Mouse (Mus musculus) embryo, embryonic 11 days (tissue): ENCODE measurements around the gene 4930519P11Rik.

ENCODE experiments used
- DNase-seq: peaks from one replicate; pipeline ENCODE4 v3.0.0-alpha.2; 2015

Gene 4930519P11Rik

DNA sequence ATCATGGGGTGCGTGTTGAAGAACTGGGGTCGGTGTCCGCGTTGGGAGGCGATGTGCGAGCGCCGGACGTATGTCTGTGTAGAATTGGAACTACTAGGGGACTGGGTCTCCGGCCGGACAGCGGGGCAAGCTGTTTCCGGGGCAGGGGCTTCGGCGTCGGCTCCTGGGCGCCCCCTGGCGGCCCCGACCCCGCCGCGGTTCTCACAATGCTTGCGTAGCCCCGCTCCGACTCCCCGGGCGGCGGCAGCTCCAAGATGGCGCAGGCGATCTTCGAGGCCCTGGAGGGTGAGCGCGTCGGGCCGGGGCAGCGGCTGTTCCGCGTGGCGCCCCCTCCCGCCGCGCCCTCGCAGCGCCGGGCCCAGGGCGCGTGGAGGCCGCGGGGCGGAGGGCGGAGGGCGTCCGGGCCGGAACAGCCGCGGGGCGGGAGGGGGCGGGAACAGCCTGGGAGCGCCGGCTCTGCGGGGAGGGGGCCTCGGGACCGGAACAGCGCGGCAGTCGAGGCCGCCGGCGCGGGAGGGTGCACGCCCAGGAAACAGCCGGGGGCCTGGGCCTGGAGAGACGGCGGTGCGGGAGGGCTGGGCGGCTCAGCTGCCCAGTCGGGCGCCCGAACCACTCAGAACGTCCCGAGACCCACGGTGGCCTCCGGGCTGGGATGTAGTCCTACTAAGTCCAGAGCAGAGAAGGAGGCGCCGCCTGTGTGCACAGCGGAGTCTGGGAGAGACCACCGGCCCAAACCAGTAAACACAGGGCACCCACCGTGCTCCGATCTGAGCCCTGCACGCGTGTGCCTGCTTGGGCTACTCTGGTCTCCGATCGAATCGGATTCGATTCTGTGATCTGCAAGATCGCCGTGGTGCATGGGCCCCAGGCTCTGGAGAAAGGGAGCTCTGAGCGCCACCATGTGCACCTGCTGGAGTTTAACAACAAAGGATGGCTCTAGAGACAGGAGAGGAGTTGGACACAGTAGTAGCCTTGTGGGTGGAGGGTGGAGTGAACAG is at the start of gene 4930519P11Rik, which contains the start of gene Zfp341:
Gene 4930519P11Rik, minus strand, starts transcription at position 320 of the 998 bp plus-strand sequence.
Gene Zfp341, plus strand, starts transcription at position 180 of the 998 bp plus-strand sequence.
- DNase-seq, result peak; percentile 96

GRCm38 (mm10) chr2:154659531-154660074 is 46.4 kb upstream of the 4930519P11Rik start:
- no peak for DNase-seq

DNA sequence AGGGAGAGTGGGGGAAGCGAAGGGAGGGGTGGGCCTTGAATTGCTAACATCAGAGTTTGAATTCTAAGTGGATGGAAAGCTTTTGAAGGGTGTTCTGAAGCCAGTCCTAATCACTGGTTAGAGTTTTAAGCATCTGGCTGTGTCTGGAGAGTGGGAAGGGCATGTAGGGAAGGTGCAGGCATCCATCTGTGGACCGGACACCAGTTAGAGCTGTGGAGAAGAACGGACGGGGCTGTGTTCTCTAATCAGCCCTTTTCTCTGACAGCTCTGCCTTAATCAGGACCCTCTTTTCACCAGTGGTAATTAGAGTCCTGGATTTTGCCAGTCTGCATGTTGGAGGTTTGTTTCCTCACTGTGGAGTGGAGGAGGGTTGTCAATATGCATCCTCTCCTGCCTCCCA is 45.8 kb upstream of the 4930519P11Rik start:
- DNase-seq, result no peak

DNA sequence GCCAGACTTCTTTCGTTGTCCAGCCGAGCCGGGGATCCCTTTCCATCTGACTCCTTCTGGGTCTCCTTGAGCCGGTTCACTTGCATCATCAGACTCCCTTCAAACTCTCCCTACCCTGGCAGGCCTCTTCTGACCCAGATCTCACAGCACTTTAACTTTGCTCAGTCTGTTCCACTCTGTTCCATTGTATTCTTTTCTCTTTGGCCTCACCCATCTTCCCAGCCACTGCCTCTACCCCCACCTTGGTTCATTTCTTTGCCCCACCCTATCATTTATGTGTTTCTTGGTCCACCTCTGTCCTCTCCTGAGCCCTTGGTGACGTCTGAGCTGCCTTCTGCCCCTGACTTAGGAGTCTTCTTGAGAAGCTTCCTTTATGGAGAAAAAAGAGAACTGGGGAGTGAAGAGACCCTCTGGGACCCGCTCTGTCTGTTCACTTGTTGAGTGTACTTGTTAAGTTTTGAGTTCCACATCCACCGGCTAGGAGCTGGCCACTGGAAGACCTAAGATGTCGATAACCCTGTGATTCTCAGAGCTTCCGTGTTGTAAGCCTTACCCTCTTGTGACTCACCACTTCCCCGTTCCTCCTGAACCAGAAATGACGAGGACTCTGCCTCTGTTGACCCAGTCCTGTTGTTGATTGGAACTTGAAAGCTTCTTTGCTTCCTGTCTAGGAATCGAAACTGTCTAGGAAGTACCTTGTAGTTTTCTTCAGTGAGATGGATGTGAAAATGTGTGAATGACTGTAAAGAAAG is 44.4 kb upstream of the 4930519P11Rik start:
- no peak for DNase-seq

DNA sequence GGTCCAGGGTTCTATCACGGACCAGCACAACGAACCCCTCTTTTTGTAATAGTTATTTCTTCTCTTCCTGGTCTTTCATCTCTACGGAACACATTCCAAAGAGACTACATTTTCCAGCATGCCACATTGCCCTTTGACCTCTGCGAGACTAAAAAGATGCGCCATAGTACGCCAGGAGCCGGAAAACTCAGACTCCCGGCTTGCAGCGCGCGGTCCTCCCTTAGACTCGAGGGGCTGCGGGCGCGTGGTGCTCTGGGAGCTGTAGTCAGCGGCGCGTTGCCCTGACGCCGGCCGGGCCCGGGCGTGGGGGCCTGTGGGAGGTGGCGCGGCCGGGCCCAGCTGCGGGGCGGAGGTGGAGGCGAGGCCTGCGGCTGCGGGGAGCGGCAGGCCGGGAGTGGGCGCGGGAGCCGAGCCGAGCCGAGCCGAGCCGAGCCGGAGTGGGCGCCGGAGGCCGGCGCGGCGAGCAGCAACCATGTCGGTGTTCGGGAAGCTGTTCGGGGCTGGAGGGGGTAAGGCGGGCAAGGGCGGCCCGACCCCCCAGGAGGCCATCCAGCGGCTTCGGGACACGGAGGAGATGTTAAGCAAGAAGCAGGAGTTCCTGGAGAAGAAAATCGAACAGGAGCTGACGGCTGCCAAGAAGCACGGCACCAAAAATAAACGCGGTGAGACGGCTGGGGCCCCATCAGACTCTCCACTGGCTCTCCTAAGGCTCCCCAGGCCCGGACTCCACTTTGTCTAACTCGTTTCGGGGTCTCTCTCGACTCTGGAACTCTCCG is 43.7 kb upstream of the 4930519P11Rik start:
- DNase-seq, result peak; percentile 99

DNA sequence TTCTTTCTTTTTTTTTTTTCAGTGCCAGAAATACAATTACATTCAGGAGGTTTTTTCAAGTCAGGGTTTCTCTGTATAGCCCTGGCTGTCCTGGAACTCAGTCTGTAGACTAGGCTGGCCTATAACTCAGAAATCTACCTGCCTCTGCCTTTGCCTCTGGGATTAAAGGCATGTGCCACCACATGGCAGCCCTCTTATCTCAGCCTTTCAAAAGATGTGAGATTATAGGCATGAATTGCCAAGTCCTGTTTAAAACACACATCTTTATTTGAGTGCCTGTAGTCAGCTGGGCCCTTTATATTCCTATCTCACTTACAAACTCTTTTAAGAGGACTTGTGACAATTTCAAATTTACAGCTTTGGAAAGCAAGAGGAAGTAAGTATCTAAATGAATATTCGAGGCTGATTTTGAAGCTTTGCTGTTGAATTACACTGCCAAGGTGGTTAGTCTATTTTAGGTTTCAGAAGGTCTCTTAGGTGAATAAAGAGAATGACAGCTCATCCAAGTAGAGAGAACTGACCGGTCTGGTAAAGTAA is 42.7 kb upstream of the 4930519P11Rik start:
- DNase-seq, result no peak

GRCm38 (mm10) chr2:154654976-154655375 is 41.7 kb upstream of the 4930519P11Rik start:
- DNase-seq, result no peak

DNA sequence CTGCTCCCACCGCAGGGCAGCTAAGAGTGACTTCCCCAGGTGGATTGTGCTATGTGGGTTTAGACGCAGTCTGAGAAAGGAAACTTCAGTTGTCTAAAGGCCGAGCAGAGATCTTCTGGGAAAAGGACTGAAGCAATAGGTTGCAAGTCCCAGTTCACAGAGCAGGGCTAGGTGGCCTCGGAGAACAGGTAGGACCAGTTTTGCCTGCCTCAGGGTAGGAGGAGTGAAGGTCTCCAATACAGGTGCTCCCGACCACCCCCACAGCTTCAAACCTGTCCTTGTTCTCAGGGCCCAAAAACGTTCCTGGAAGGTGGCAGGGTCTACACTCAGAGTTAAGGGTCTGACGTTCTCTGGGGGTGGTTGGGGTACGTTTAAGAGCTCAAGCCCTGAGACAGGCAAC is 38.1 kb upstream of the 4930519P11Rik start, which contains the start of gene Chmp4b:
Gene Chmp4b, plus strand, starts transcription at position 343 of the 400 bp plus-strand sequence.
- DNase-seq, result peak; percentile 22

DNA sequence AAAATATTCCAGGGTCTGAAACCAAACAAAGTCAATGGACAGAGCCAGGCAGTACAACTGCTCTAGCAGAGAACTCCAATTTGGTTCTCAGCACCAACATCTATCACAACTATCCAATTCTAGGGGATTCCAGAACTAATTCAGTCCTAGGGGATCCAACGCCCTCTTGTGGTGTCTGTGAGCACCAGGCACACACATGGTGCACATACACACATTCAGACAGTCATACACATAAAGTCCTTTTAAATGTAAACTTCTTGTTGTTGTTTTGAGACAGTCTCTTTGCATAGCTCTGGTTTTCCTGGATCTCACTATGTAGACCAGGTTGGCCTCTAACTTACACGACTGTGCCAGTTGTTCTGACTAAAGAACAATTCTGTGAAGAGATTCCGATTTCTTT is 37.2 kb upstream of the 4930519P11Rik start:
- DNase-seq, result no peak

DNA sequence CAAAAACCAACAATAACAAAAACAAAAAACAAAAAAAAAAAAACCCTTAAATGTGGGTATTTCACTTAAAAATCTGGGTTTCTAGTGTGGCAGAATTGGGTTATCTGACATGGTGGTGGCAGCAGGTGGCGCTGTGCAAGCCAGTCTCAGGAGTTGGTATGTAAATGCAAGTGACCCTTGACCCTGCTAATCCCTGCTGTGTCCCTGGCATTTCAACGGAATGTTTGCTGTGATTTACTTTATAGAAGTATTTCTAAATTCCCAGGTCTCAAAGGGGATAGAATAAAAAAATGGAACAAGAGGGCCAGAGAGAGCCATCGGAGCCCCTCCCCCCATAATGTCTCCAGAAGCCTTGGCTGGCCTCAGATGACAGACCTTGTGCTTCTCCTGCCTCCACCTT is 34.8 kb upstream of the 4930519P11Rik start:
- peak; percentile 80 for DNase-seq

GRCm38 (mm10) chr2:154646634-154647033 is 33.4 kb upstream of the 4930519P11Rik start:
- peak; percentile 17 for DNase-seq

DNA sequence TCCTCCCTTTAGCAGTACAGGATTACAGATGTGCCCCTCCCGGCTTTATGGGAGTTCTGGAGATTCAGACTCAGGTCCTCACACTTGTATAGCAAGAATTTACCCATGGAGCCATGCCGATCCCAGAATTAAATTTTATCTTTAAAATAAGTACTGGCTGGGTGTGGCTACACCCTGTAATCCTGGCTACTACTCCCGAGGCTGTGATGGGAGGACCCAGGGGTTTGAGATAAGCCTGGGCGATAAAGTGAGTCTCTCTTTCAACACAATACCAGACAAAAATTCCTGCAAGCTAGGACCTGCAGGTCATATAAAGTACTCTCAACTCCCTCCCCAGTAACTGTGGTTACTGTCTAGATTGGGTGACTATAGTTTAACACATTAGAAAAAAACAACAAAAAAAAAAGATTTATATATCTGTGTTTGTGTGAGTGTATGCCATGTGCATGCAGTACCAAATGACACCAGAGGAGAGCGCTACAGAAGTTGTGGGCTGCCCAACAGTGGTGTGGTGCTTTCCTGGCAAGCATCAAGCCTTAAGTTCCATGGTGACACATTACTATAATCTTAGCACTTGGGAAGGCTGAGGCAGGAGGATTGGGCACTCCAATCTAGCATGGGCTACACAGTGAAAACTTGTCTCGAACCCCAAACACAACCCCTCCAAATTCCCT is 29.6 kb upstream of the 4930519P11Rik start:
- no peak for DNase-seq

DNA sequence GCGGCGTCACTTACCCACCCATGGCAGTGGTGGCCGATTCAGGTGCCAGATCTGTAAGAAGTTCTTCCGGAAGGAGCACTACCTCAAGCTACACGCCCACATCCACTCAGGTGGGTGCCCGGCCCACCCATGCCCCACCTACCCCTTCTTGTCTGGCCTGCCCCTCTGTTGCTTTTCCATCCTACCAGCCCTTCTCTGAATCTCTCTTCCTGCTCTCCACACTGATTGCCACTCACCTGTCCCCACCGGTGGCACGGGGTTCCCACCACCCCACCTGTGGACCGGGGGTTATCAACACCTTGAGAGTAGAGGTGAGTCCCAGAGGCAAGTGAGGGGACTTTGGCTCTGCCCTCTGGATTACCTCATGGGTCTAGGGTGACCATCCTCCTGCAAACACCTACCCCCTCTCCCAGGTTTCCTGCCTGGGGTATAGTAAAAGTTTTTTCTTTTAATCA is 28.8 kb upstream of the 4930519P11Rik start:
- no peak for DNase-seq

- DNase-seq, result no peak
These were observed 27.9 kb upstream of the 4930519P11Rik start for GRCm38 (mm10) chr2:154641176-154641575.

- no peak for DNase-seq
These were observed 25.9 kb upstream of the 4930519P11Rik start for GRCm38 (mm10) chr2:154639115-154639514.

GRCm38 (mm10) chr2:154638521-154638920 is 25.3 kb upstream of the 4930519P11Rik start:
- no peak for DNase-seq

GRCm38 (mm10) chr2:154635826-154636225 is 22.6 kb upstream of the 4930519P11Rik start:
- DNase-seq, result no peak

GRCm38 (mm10) chr2:154633876-154634644 is 20.8 kb upstream of the 4930519P11Rik start:
- DNase-seq, result no peak

DNA sequence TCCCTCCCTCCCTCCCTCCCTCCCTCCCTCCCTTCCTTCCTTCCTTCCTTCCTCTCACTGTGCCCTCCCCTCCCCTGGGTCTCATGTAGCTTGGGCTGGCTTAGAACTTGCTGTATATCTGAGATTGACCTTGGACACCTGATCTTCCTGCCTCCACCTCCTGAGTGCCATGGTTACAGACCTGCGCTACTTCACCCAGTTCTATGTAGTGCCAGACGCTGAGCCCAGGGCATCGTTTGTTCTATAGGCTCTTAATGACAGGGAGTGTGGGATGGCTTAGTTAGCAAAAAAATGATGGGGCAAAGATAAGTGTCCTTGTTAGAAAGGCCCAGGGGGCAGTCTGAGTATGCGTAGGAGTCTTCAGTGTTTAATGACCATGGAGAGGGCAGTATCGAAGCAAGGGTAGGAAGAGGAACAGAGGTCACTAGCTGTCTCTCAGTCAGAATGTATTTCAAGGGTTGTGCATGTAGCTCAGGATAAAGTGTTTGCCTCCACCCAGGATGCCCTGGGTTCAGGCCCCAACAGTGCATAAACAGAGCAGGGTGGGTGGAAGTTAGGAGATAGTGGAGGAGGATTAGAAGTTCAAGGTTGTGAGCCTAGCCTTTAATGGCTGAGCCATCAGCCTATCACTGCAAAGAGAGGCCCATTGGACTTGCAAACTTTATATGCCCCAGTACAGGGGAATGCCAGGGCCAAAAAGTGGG is 20.0 kb upstream of the 4930519P11Rik start:
- DNase-seq, result no peak
